Mouse (Mus musculus): ENCODE results near the gene Napepld.
"Not testable (repeated sequence)": the region's sequence is repeated elsewhere in the genome, so short reads cannot be mapped to it uniquely, and the experiment has no call there.

Gene Napepld

GRCm38 (mm10) chr5:21706546-21706945 lies 5.3 kb upstream of the Napepld start:
- no peak for DNase-seq (ENCODE audit: low spot score in 2 of 2)

DNA sequence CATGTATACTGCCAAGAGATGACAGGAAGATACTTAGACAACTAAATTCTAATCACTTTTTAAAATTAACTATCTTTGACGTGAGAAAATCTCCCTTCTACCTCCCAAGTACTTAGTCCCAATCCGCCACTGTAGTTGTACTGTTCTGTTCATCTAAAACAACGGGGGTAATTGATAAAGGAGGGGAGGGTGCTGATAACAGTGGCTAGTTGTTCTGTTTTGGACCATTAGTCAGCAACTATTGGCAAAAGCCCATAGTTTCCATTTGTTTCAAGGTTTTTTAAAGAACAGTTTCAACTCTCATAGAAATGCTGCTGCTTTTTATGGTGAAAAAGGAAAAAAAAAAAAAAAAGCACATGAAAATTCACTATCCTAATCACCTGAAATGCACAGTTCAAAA lies 2.5 kb upstream of the Napepld start:
- DNase-seq (ENCODE audit: low spot score in 2 of 2) = no peak

GRCm38 (mm10) chr5:21702873-21703475 lies 1.8 kb upstream of the Napepld start:
- DNase-seq (ENCODE audit: low spot score in 2 of 2) = no peak

DNA sequence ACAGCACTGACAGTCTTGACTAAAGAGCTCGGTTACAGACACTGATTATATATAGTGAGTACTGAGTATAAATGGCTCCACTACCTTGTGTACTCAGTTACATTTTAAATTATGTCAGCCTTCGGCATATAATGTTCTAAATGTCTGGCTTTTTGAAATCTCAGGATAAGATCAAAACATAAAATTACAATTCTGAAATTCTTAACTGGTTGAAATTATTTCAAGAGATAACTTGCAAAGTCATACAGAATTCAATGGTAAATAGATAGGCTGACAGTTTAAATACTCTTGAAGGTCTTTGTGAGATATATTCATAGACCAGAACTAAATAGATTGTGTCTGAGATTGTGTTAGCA lies 791 bp upstream of the Napepld start:
- DNase-seq (ENCODE audit: low spot score in 2 of 2) = no peak

DNA sequence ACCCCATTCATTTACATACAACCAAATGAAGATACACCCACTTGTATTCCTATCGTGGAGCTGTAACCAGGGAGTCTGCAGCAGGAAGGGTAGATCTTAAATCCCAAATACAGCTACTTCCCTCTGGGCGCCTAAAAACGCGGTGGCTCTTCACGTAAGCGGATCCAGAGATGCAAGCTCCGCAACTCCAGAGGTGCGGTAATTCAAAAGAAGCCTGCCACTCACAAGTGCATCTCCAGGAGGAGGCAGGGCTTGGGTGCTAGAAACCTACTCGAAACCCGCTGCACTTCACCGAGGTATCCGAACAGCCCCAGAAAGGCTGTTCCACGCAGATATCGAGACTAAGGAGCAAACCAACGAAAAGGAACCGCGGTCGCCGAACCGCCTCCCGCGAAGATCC lies 262 bp downstream of the Napepld start:
- no peak for DNase-seq (ENCODE audit: low spot score in 2 of 2)

- DNase-seq (ENCODE audit: low spot score in 2 of 2) = no peak
Measured at GRCm38 (mm10) chr5:21700272-21700821, 849 bp downstream of the Napepld start.

DNA sequence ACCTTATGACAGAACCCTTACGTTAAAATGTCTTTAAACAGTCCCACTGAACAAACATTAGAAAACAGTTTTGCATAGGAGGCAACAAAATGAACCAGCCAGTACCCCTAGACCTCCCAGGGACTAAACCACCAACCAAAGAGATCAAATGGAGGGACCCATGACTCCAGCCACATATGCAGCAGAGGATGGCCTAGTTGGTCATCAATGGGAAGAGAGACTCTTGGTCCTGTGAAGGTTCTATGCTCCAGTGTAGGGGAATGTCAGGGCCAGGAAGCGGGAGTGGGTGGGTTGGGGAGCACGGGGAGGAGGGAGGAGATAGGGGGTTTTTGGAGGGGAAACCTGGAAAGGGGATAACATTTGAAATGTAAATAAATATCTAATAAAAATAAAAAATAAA lies 1.6 kb downstream of the Napepld start:
- not testable (repeated sequence) for DNase-seq (ENCODE audit: low spot score in 2 of 2)

- DNase-seq (ENCODE audit: low spot score in 2 of 2) = no peak
Measured at GRCm38 (mm10) chr5:21694854-21695490, 6.2 kb downstream of the Napepld start.

DNA sequence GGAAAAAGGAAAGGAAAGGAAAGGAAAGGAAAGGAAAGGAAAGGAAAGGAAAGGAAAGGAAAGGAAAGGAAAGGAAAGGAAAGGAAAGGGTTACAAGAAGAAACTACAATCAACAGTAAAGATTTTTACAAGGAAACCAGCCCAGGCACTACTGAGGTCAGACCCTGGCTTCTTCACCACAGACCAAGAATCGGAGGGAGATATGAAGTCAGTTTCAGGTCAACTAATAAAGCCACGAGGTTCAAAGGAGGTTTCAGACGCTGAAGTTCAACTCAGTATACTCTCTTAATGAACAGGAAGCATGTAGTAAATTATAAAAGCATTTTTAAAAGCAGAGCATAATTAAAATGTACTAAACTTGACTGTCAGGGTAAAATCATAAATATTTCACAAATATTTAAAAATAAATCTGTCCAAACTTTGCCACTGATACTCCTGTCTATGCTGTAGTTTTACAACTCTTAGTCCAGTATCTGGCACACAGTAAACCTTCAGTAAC lies 7.8 kb downstream of the Napepld start:
- no peak for DNase-seq (ENCODE audit: low spot score in 2 of 2)

- no peak for DNase-seq (ENCODE audit: low spot score in 2 of 2)
Measured at GRCm38 (mm10) chr5:21692230-21692629, 9.0 kb downstream of the Napepld start.

DNA sequence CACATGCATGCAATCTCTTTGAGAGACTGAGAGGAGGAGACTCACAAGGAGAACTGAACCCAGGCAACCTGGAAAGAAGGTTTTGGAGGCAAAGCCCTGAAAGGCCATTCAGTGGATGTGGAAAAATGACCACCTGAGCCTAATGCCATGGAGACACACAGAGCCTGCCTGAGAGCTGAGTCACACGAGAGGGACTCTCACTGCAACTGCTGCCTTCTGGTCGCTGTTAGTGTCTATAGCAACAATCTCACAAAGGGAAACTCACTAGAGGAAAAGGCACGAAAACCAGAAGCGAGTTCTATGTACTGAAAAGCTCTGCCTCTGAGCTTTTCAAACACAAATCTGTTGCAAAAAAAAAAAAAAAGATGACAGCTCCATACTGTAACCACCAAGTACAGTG lies 14.2 kb downstream of the Napepld start:
- DNase-seq (ENCODE audit: low spot score in 2 of 2) = no peak

DNA sequence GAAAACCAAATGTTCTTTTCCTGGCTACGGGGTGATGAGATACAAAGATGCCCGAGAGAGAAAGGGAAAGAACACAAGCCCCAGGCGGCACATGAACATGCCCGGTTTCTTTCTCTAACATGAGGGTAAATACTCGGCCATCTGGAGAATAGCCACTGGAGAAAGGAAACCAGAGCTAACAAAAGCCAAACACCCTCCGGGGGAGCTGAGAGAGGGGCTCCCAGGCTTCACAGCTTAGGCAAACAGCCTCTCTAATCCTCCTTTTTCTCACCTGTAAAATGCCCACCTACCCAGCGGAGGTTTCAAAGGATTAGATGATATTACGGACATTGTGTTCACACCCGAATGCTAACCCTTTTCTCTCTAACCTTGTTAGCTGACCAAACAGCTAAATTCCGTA lies 16.2 kb downstream of the Napepld start:
- no peak for DNase-seq (ENCODE audit: low spot score in 2 of 2)

- DNase-seq (ENCODE audit: low spot score in 2 of 2) = no peak
Measured at GRCm38 (mm10) chr5:21683811-21684210, 17.4 kb downstream of the Napepld start.

DNA sequence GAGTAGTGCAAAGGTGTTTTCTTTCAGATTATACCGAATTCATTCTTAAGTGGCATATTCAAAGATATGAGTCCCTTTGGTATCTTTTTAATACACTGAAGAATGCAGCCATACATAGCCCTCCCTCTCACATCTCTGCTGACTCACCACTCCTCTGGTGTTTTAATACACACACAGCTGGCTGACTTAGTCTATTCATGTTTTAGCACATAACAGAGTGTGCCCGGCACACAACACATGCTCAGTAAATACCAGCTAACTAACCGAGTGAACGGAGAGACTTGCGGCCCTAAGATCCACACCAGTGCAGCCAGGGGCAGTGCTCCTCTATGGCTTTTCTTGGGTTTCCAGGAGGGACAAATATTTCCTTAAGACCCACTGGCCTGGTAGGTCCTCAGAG lies 20.3 kb downstream of the Napepld start:
- DNase-seq (ENCODE audit: low spot score in 2 of 2) = no peak

GRCm38 (mm10) chr5:21680029-21680428 lies 21.2 kb downstream of the Napepld start:
- no peak for DNase-seq (ENCODE audit: low spot score in 2 of 2)

- no peak for DNase-seq (ENCODE audit: low spot score in 2 of 2)
Measured at GRCm38 (mm10) chr5:21678363-21678762, 22.8 kb downstream of the Napepld start.

- DNase-seq (ENCODE audit: low spot score in 2 of 2) = no peak
Measured at GRCm38 (mm10) chr5:21677939-21678338, 23.3 kb downstream of the Napepld start.

GRCm38 (mm10) chr5:21675494-21675893 lies 25.7 kb downstream of the Napepld start:
- no peak for DNase-seq (ENCODE audit: low spot score in 2 of 2)

DNA sequence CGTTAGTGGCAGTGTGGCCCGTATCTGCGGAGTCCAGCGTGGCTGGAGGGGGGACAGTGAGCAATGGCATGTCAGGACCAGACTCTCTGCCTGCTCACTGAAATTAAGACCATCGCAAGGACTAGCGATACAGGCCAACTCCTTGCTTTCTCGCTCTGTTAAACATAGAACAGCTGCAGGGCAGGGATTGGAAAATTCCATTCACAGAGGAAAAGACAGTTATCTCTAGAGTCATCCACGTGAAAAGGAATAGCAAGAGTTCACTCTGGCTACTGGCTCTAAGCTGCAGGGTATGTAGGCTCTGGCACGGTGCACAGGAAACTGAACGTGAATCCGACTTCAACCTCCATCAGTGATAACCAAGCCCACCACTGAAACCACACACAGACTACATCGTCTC lies 26.2 kb downstream of the Napepld start:
- DNase-seq (ENCODE audit: low spot score in 2 of 2) = no peak

DNA sequence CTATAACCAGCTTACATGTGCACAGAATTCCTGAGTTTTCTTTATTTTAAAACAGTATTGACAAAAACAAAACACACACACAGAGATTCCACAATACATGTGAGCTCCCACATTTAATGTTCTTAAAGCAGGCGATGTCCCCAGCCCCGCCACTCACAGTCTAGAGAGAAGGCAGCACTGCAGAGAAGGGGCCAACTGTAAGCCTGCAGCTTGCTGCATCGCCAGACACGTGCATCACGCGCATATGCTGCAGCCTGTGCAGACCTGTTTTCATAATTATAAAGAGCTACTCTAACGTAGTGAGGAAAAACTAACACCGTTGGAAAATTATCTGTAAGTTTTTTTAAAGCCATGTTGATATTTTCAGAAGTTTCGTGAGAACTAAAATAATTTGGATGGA lies 27.5 kb downstream of the Napepld start:
- no peak for DNase-seq (ENCODE audit: low spot score in 2 of 2)

DNA sequence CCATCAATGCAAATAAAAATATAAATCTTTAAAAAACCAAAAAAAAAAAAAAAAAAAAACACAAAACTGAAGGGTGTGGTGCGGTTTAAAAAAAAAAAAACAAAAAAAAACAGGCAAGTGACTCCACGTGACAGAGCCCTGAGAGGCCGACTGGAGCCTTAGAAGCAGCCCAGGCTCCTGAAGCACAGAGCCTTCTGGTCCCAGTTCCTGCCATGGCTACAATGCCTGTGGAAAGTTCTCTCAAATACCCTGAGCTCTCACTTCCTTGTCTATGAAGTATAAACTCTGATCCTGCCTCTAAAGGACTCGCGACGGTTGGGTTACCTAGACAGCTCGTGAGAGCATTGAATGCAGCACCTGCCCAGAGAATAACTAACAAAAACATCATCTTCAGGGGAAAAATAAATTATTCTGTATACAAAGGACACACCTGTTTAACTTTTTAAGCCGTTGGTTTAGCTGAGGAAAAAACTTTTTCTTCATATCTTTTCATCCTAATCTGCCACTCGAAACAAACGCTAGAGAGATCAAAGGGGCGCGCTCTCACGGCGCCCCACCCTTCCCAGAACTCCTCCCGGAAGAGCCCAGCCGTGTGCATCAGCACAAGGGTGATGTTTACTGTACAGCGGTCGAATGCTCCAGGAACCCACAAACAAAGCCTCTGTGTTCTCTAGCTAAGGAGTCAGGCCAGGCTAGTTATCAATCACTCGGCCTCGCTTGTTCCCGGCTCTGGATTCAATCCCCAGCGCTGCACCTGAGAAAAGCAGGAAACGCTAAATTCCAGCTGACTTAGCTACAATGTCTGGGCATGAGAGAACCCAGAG lies 28.2 kb downstream of the Napepld start:
- DNase-seq (ENCODE audit: low spot score in 2 of 2) = peak; percentile 11 to 31

- DNase-seq (ENCODE audit: low spot score in 2 of 2) = no peak
Measured at GRCm38 (mm10) chr5:21669307-21669706, 31.9 kb downstream of the Napepld start.

Measured in spleen, postnatal 10 days (tissue).